Mouse (Mus musculus) midbrain, embryonic 16.5 days (tissue): ENCODE results near the gene Arntl2. TPM values are rescaled to one million over a fixed set of nuclear protein-coding genes. Genes with fewer than 3 reads are reported as not detected.

Experiments used
- ATAC-seq: fragments of 200-750 bp; cut with Nextera tagmentation; 2 replicates; pipeline ENCODE4 v1.8.0; 2017; ENCODE audit warnings: moderate TSS enrichment
- H3K27ac ChIP-seq: fragments of 300-500 bp; sonication (generic); 2 replicates; pipeline ENCODE4 v1.5.1; 2014; ENCODE audit warnings: mild to moderate bottlenecking, low read length, mixed read lengths
- H3K27me3 ChIP-seq: fragments of 300-500 bp; sonication (generic); 2 replicates; pipeline ENCODE4 v1.6.1; 2014; ENCODE audit warnings: low read depth, low read length, mixed read lengths; ENCODE audit not compliant: control insufficient read depth, insufficient read depth
- H3K36me3 ChIP-seq: fragments of 300-500 bp; sonication (generic); 2 replicates; pipeline ENCODE4 v1.6.1; 2014; ENCODE audit warnings: mild to moderate bottlenecking, low read length, moderate library complexity, mixed read lengths; ENCODE audit not compliant: control insufficient read depth, insufficient read depth
- H3K4me1 ChIP-seq: fragments of 300-500 bp; sonication (generic); 2 replicates; pipeline ENCODE4 v1.6.1; 2014; ENCODE audit warnings: mild to moderate bottlenecking, low read length, mixed read lengths; ENCODE audit not compliant: control insufficient read depth, insufficient read depth
- H3K4me2 ChIP-seq: fragments of 300-500 bp; sonication (generic); 2 replicates; pipeline ENCODE4 v1.6.1; 2014; ENCODE audit warnings: mild to moderate bottlenecking, low read length, mixed read lengths
- H3K4me3 ChIP-seq: fragments of 300-500 bp; sonication (generic); 2 replicates; pipeline ENCODE4 v1.5.1; 2014; ENCODE audit warnings: low read depth, mild to moderate bottlenecking, low read length, moderate library complexity, mixed read lengths
- H3K9ac ChIP-seq: fragments of 300-500 bp; sonication (generic); 2 replicates; pipeline ENCODE4 v1.6.1; 2014; ENCODE audit warnings: low read depth, low read length, mixed read lengths
- H3K9me3 ChIP-seq: fragments of 300-500 bp; sonication (generic); replicated peaks from 2 replicates; pipeline ENCODE4 v1.6.1; 2014; ENCODE audit warnings: mild to moderate bottlenecking, low read length, mixed read lengths; ENCODE audit not compliant: control insufficient read depth, poor library complexity, severe bottlenecking
- WGBS: fragments of 180-500 bp; shearing (Covaris S2); extraction: QIAGEN DNeasy Blood & Tissue Kit; methylation state at CpG from one replicate; pipeline ENCODE4 v1.1.7; 2014; 5-methylcytosine and 5-hydroxymethylcytosine counted together
- polyA plus RNA-seq: library from polyadenylated mRNA; unstranded; fragments of >200 nt; fragmentation: Nextera tagmentation; extraction: Ambion mirVana; gene quantifications from 2 replicates; pipeline ENCODE4 v1.2.1, GENCODE M21; 2015

The Arntl2 gene
- polyA plus RNA-seq, 1 experiment from 2014 or later: 4.2 TPM

GRCm38 (mm10) chr6:146837316-146837715 is 41.5 kb downstream of the Arntl2 start:
- WGBS: 81% methylated on average over 7 of the region's 7 CpGs
- Histone ChIP-seq H3K27me3 (no peaks in the 10 kb centered on the region), H3K4me2 (no peak overlapping the region), H3K36me3 (no peaks in the 10 kb centered on the region), H3K27ac (no peak overlapping the region), H3K9me3 (no peaks in the 10 kb centered on the region), H3K4me3 (no peak overlapping the region), H3K4me1 (no peaks in the 10 kb centered on the region), H3K9ac (no peak overlapping the region)
- ATAC-seq: no peak

GRCm38 (mm10) chr6:146838366-146838765 is 42.5 kb downstream of the Arntl2 start:
- 92% methylated on average over 5 of the region's 5 CpGs for WGBS
- no peak overlapping the region for H3K4me3 ChIP-seq
- no peak overlapping the region for H3K27ac ChIP-seq
- H3K4me2 ChIP-seq: no peak overlapping the region
- no peaks in the 10 kb centered on the region for H3K4me1 ChIP-seq
- H3K27me3 ChIP-seq: no peaks in the 10 kb centered on the region
- no peaks in the 10 kb centered on the region for H3K36me3 ChIP-seq
- H3K9me3 ChIP-seq: no peaks in the 10 kb centered on the region
- H3K9ac ChIP-seq: no peak overlapping the region
- ATAC-seq: no peak

- 93% methylated on average over 4 of the region's 4 CpGs for WGBS
- Histone ChIP-seq H3K4me3 (no peak overlapping the region), H3K36me3 (no peaks in the 10 kb centered on the region), H3K27ac (no peak overlapping the region), H3K9ac (no peak overlapping the region), H3K27me3 (no peaks in the 10 kb centered on the region), H3K4me2 (no peak overlapping the region), H3K4me1 (no peaks in the 10 kb centered on the region), H3K9me3 (no peaks in the 10 kb centered on the region)
- ATAC-seq: no peak
Observed at GRCm38 (mm10) chr6:146838863-146839262, 43.0 kb downstream of the Arntl2 start.

- no peak overlapping the region for H3K4me2 ChIP-seq
- no peak overlapping the region for H3K27ac ChIP-seq
- H3K9ac ChIP-seq: no peak overlapping the region
- no peak for ATAC-seq
- H3K4me3 ChIP-seq: no peak overlapping the region
- no peaks in the 10 kb centered on the region for H3K36me3 ChIP-seq
- no peaks in the 10 kb centered on the region for H3K4me1 ChIP-seq
- no peaks in the 10 kb centered on the region for H3K9me3 ChIP-seq
- H3K27me3 ChIP-seq: no peaks in the 10 kb centered on the region
- 70% methylated on average over 6 of the region's 6 CpGs for WGBS
Observed at GRCm38 (mm10) chr6:146844867-146845266, 49.0 kb downstream of the Arntl2 start.

GRCm38 (mm10) chr6:146845347-146845746 is 49.5 kb downstream of the Arntl2 start:
- no peaks in the 10 kb centered on the region for H3K27me3 ChIP-seq
- ATAC-seq: peak; percentile 17; the same call in 1 of the 2 replicates
- no peak overlapping the region for H3K4me3 ChIP-seq
- no peaks in the 10 kb centered on the region for H3K4me1 ChIP-seq
- no peaks in the 10 kb centered on the region for H3K9me3 ChIP-seq
- no peak overlapping the region for H3K4me2 ChIP-seq
- H3K27ac ChIP-seq: no peak overlapping the region
- H3K36me3 ChIP-seq: no peaks in the 10 kb centered on the region
- WGBS: 54% methylated on average over 5 of the region's 5 CpGs
- no peak overlapping the region for H3K9ac ChIP-seq

GRCm38 (mm10) chr6:146845961-146846750 is 50.3 kb downstream of the Arntl2 start:
- no peak for ATAC-seq
- WGBS: 81% methylated on average over 15 of the region's 15 CpGs
- H3K27me3 ChIP-seq: no peaks in the 10 kb centered on the region
- no peaks in the 10 kb centered on the region for H3K4me1 ChIP-seq
- H3K4me2 ChIP-seq: no peak overlapping the region
- no peak overlapping the region for H3K4me3 ChIP-seq
- no peak overlapping the region for H3K27ac ChIP-seq
- no peaks in the 10 kb centered on the region for H3K9me3 ChIP-seq
- H3K9ac ChIP-seq: no peak overlapping the region
- no peaks in the 10 kb centered on the region for H3K36me3 ChIP-seq

- Histone ChIP-seq H3K4me1 (no peaks in the 10 kb centered on the region), H3K9ac (no peak overlapping the region), H3K27me3 (no peaks in the 10 kb centered on the region), H3K27ac (no peak overlapping the region), H3K4me2 (no peak overlapping the region), H3K4me3 (no peak overlapping the region), H3K36me3 (no peaks in the 10 kb centered on the region), H3K9me3 (no peaks in the 10 kb centered on the region)
- ATAC-seq: no peak
- 81% methylated on average over 3 of the region's 3 CpGs for WGBS
Observed at GRCm38 (mm10) chr6:146847402-146847801, 51.5 kb downstream of the Arntl2 start.

- H3K27me3 ChIP-seq: no peaks in the 10 kb centered on the region
- no peak overlapping the region for H3K27ac ChIP-seq
- no peaks in the 10 kb centered on the region for H3K4me1 ChIP-seq
- ATAC-seq: no peak
- H3K36me3 ChIP-seq: no peaks in the 10 kb centered on the region
- H3K4me3 ChIP-seq: no peak overlapping the region
- 91% methylated on average over 3 of the region's 3 CpGs for WGBS
- H3K4me2 ChIP-seq: no peak overlapping the region
- H3K9ac ChIP-seq: no peak overlapping the region
- no peaks in the 10 kb centered on the region for H3K9me3 ChIP-seq
Observed at GRCm38 (mm10) chr6:146848281-146848680, 52.4 kb downstream of the Arntl2 start.

- no peak within 1 kb of the TSS for H3K4me2 ChIP-seq
- H3K27me3 ChIP-seq: no peaks in the 10 kb centered on the region
- H3K36me3 ChIP-seq: no peaks in the 10 kb centered on the region
- 72% methylated on average over 4 of the region's 4 CpGs for WGBS
- H3K4me1 ChIP-seq: no peaks in the 10 kb centered on the region
- ATAC-seq: no peak
- no peak within 1 kb of the TSS for H3K27ac ChIP-seq
- H3K4me3 ChIP-seq: no peak within 1 kb of the TSS
- H3K9ac ChIP-seq: no peak within 1 kb of the TSS
- no peaks in the 10 kb centered on the region for H3K9me3 ChIP-seq
Observed at GRCm38 (mm10) chr6:146850050-146850449, 54.2 kb downstream of the Arntl2 start, which contains the start of gene Smco2. Gene Smco2 (plus strand): TSS chr6:146850104.
